Mouse (Mus musculus) embryonic facial prominence, embryonic 12.5 days (tissue): Measurements from ENCODE around the gene Klhdc7b. TPM values are rescaled to one million over a fixed set of nuclear protein-coding genes. Genes with fewer than 3 reads are reported as not detected.

Experiments
- ATAC-seq: fragments of 200-750 bp; cut with Nextera tagmentation; 2 replicates; pipeline ENCODE4 v1.8.0; 2017; ENCODE audit not compliant: insufficient number of reproducible peaks, insufficient read depth, low FRiP score, low TSS enrichment
- H3K27ac ChIP-seq: fragments of 300-500 bp; sonication (generic); 2 replicates; pipeline ENCODE4 v1.5.1; 2016; ENCODE audit warnings: mild to moderate bottlenecking
- H3K27me3 ChIP-seq: fragments of 300-500 bp; sonication (generic); 2 replicates; pipeline ENCODE4 v1.6.1; 2016; ENCODE audit warnings: mild to moderate bottlenecking, moderate library complexity
- H3K36me3 ChIP-seq: fragments of 300-500 bp; sonication (generic); 2 replicates; pipeline ENCODE4 v1.6.1; 2016; ENCODE audit warnings: mild to moderate bottlenecking
- H3K4me1 ChIP-seq: fragments of 300-500 bp; sonication (generic); 2 replicates; pipeline ENCODE4 v1.6.1; 2016
- H3K4me2 ChIP-seq: fragments of 300-500 bp; sonication (generic); replicated peaks from 2 replicates; pipeline ENCODE4 v1.6.1; 2016; ENCODE audit warnings: mild to moderate bottlenecking, moderate library complexity
- H3K4me3 ChIP-seq: fragments of 300-500 bp; sonication (generic); 2 replicates; pipeline ENCODE4 v1.5.1; 2016; ENCODE audit warnings: mild to moderate bottlenecking
- H3K9ac ChIP-seq: fragments of 300-500 bp; sonication (generic); 2 replicates; pipeline ENCODE4 v1.6.1; 2016; ENCODE audit warnings: mild to moderate bottlenecking, moderate library complexity
- H3K9me3 ChIP-seq: fragments of 300-500 bp; sonication (generic); 2 replicates; pipeline ENCODE4 v1.6.1; 2016; ENCODE audit warnings: mild to moderate bottlenecking, moderate library complexity
- WGBS: fragments of 180-500 bp; shearing (Covaris S2); methylation state at CpG from one replicate; pipeline ENCODE4 v1.1.7; 2016; 5-methylcytosine and 5-hydroxymethylcytosine counted together
- polyA plus RNA-seq: library from polyadenylated mRNA; unstranded; fragments of >200 nt; fragmentation: Nextera tagmentation; extraction: Ambion mirVana; gene quantifications from 2 replicates; pipeline ENCODE4 v1.2.1, GENCODE M21; 2016

Klhdc7b gene
- 0.11 TPM in 1 of 2 replicates, not detected in the other for polyA plus RNA-seq

GRCm38 (mm10) chr15:89384617-89385016 is at the start of gene Klhdc7b:
Gene Klhdc7b, plus strand, starts transcription at chr15:89384917.
- Histone ChIP-seq H3K4me2 (no peak within 1 kb of the TSS), H3K4me1 (no peaks in the 10 kb centered on the region), H3K27ac (no peak within 1 kb of the TSS), H3K9ac (no peak within 1 kb of the TSS), H3K36me3 (no peaks in the 10 kb centered on the region), H3K4me3 (no peak within 1 kb of the TSS), H3K9me3 (no peaks in the 10 kb centered on the region), H3K27me3 (peaks cover 14% of the 10 kb centered on the region)
- ATAC-seq: peak; percentile 55; the same call in 1 of the 2 replicates
- WGBS: 78% methylated on average over 7 of the region's 7 CpGs

GRCm38 (mm10) chr15:89336422-89336821 is 48.3 kb upstream of the Klhdc7b start:
- no peaks in the 10 kb centered on the region for H3K36me3 ChIP-seq
- H3K4me2 ChIP-seq: no peak overlapping the region
- no peak for ATAC-seq
- no peaks in the 10 kb centered on the region for H3K4me1 ChIP-seq
- no peak overlapping the region for H3K9ac ChIP-seq
- H3K27ac ChIP-seq: no peak overlapping the region
- no peak overlapping the region for H3K4me3 ChIP-seq
- 85% methylated on average over 14 of the region's 14 CpGs for WGBS
- no peaks in the 10 kb centered on the region for H3K9me3 ChIP-seq
- no peaks in the 10 kb centered on the region for H3K27me3 ChIP-seq

- 88% methylated on average over 2 of the region's 2 CpGs for WGBS
- no peak for ATAC-seq
- Histone ChIP-seq H3K9me3 (no peaks in the 10 kb centered on the region), H3K4me2 (no peak overlapping the region), H3K9ac (no peak overlapping the region), H3K4me1 (no peaks in the 10 kb centered on the region), H3K27me3 (no peaks in the 10 kb centered on the region), H3K36me3 (no peaks in the 10 kb centered on the region), H3K27ac (no peak overlapping the region), H3K4me3 (no peak overlapping the region)
These were observed 45.0 kb upstream of the Klhdc7b start for GRCm38 (mm10) chr15:89339696-89340095.

- Histone ChIP-seq H3K4me2 (no peak overlapping the region), H3K36me3 (no peaks in the 10 kb centered on the region), H3K4me3 (no peak overlapping the region), H3K4me1 (no peaks in the 10 kb centered on the region), H3K9ac (no peak overlapping the region), H3K27me3 (no peaks in the 10 kb centered on the region), H3K27ac (no peak overlapping the region), H3K9me3 (no peaks in the 10 kb centered on the region)
- 74% methylated on average over 3 of the region's 3 CpGs for WGBS
- ATAC-seq: no peak
These were observed 44.6 kb upstream of the Klhdc7b start for GRCm38 (mm10) chr15:89340136-89340535.

GRCm38 (mm10) chr15:89341678-89342077 is 43.0 kb upstream of the Klhdc7b start:
- 34% methylated on average over 1 of the region's 1 CpGs for WGBS
- ATAC-seq: no peak
- H3K27ac ChIP-seq: no peak overlapping the region
- H3K27me3 ChIP-seq: no peaks in the 10 kb centered on the region
- no peak overlapping the region for H3K4me2 ChIP-seq
- H3K9me3 ChIP-seq: no peaks in the 10 kb centered on the region
- no peaks in the 10 kb centered on the region for H3K4me1 ChIP-seq
- no peak overlapping the region for H3K9ac ChIP-seq
- no peak overlapping the region for H3K4me3 ChIP-seq
- no peaks in the 10 kb centered on the region for H3K36me3 ChIP-seq

GRCm38 (mm10) chr15:89343325-89343724 is 41.4 kb upstream of the Klhdc7b start:
- H3K4me1 ChIP-seq: no peaks in the 10 kb centered on the region
- H3K27ac ChIP-seq: no peak overlapping the region
- H3K4me3 ChIP-seq: no peak overlapping the region
- no peaks in the 10 kb centered on the region for H3K27me3 ChIP-seq
- 87% methylated on average over 3 of the region's 3 CpGs for WGBS
- H3K9me3 ChIP-seq: no peaks in the 10 kb centered on the region
- H3K36me3 ChIP-seq: no peaks in the 10 kb centered on the region
- H3K9ac ChIP-seq: no peak overlapping the region
- no peak for ATAC-seq
- no peak overlapping the region for H3K4me2 ChIP-seq

GRCm38 (mm10) chr15:89350447-89350846 is 34.3 kb upstream of the Klhdc7b start:
- H3K27me3 ChIP-seq: no peaks in the 10 kb centered on the region
- ATAC-seq: no peak
- WGBS: 79% methylated on average over 5 of the region's 5 CpGs
- no peaks in the 10 kb centered on the region for H3K9me3 ChIP-seq
- no peak overlapping the region for H3K4me3 ChIP-seq
- peaks cover 14% of the 10 kb centered on the region for H3K4me1 ChIP-seq
- no peak overlapping the region for H3K9ac ChIP-seq
- H3K4me2 ChIP-seq: no peak overlapping the region
- peaks cover 37% of the 10 kb centered on the region for H3K36me3 ChIP-seq
- H3K27ac ChIP-seq: no peak overlapping the region

GRCm38 (mm10) chr15:89351302-89351701 is 33.4 kb upstream of the Klhdc7b start:
- H3K4me1 ChIP-seq: peaks cover 14% of the 10 kb centered on the region
- H3K4me2 ChIP-seq: no peak overlapping the region
- no peaks in the 10 kb centered on the region for H3K27me3 ChIP-seq
- H3K4me3 ChIP-seq: no peak overlapping the region
- 90% methylated on average over 15 of the region's 15 CpGs for WGBS
- no peaks in the 10 kb centered on the region for H3K9me3 ChIP-seq
- peaks cover 37% of the 10 kb centered on the region for H3K36me3 ChIP-seq
- H3K9ac ChIP-seq: no peak overlapping the region
- H3K27ac ChIP-seq: no peak overlapping the region
- no peak for ATAC-seq

GRCm38 (mm10) chr15:89352054-89352453 is 32.7 kb upstream of the Klhdc7b start:
- H3K4me1 ChIP-seq: peaks cover 16% of the 10 kb centered on the region
- WGBS: 95% methylated on average over 14 of the region's 14 CpGs
- no peak for ATAC-seq

GRCm38 (mm10) chr15:89352795-89353194 is 31.9 kb upstream of the Klhdc7b start:
- no peak overlapping the region for H3K27ac ChIP-seq

More at GRCm38 (mm10) chr15:89352054-89352453, 32.7 kb upstream of the Klhdc7b start:
- Histone ChIP-seq H3K4me3 (no peak overlapping the region), H3K36me3 (peaks cover 37% of the 10 kb centered on the region), H3K27me3 (no peaks in the 10 kb centered on the region), H3K4me2 (no peak overlapping the region), H3K27ac (no peak overlapping the region), H3K9me3 (no peaks in the 10 kb centered on the region), H3K9ac (no peak overlapping the region)

GRCm38 (mm10) chr15:89353837-89354236 is 30.9 kb upstream of the Klhdc7b start:
- Histone ChIP-seq H3K4me2 (no peak overlapping the region), H3K9ac (no peak overlapping the region), H3K4me3 (0 out of 2 replicates have a peak overlapping the region, but pooled peaks have one; percentile 72), H3K27ac (no peak overlapping the region), H3K36me3 (peaks cover 37% of the 10 kb centered on the region), H3K4me1 (peaks cover 29% of the 10 kb centered on the region), H3K27me3 (no peaks in the 10 kb centered on the region), H3K9me3 (no peaks in the 10 kb centered on the region)
- no peak for ATAC-seq
- 94% methylated on average over 16 of the region's 16 CpGs for WGBS

More at GRCm38 (mm10) chr15:89352795-89353194, 31.9 kb upstream of the Klhdc7b start:
- no peak overlapping the region for H3K9ac ChIP-seq
- no peak for ATAC-seq
- no peaks in the 10 kb centered on the region for H3K27me3 ChIP-seq
- no peak overlapping the region for H3K4me2 ChIP-seq
- peaks cover 22% of the 10 kb centered on the region for H3K4me1 ChIP-seq
- no peaks in the 10 kb centered on the region for H3K9me3 ChIP-seq
- peaks cover 37% of the 10 kb centered on the region for H3K36me3 ChIP-seq
- 95% methylated on average over 12 of the region's 12 CpGs for WGBS
- H3K4me3 ChIP-seq: no peak overlapping the region

- Histone ChIP-seq H3K36me3 (peaks cover 37% of the 10 kb centered on the region), H3K27ac (no peak overlapping the region), H3K9ac (peak overlapping the region; percentile 82), H3K27me3 (no peaks in the 10 kb centered on the region), H3K4me2 (peak overlapping the region; percentile 70), H3K9me3 (no peaks in the 10 kb centered on the region), H3K4me3 (peak overlapping the region; percentile 72), H3K4me1 (peaks cover 33% of the 10 kb centered on the region)
- WGBS: 78% methylated on average over 7 of the region's 7 CpGs
- no peak for ATAC-seq
These were observed 30.3 kb upstream of the Klhdc7b start for GRCm38 (mm10) chr15:89354455-89354854.
